Mouse (Mus musculus): ENCODE results near the gene Brwd3. TPM values are rescaled to one million over a fixed set of nuclear protein-coding genes. Genes with fewer than 3 reads are reported as not detected.

Brwd3 gene
- polyA plus RNA-seq, 1 experiment from 2014 or later = 1.6 TPM

DNA sequence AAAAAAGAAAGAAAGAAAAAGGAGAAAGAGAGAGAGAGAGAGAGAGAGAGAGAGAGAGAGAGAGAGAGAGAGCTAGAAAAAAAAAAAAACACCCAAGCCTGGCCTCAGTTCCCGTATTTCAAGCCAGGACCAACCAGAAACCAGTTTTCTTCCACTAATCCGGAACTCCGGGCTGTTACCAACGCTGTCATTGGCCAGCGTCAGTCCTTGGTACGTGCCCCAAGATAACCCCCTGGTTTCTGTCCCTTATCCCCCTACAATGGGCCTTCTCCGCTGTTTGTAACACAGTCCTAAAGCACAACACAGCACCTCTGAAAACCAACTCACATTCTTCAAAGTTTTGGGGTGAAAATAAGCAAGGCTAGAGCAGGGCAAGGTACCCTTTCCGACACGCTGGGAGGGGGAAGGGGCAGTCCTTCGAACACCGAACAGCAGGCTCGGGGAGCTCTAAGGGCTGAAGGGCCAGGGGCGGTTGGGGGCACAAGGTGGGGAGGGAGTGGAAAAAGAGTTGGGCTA lies 1.4 kb downstream of the Brwd3 start:
- 18% methylated on average over 13 of the region's 13 CpGs for WGBS
- no peaks in the 10 kb centered on the region for H3K36me3 ChIP-seq (ENCODE audit: control insufficient read depth, insufficient read depth)
- peak overlapping the region; percentile 58; the same call in 1 of the 2 replicates for H3K9ac ChIP-seq (ENCODE audit: low read depth, low read length)
- peak overlapping the region; percentile 79 for H3K27ac ChIP-seq (ENCODE audit: low read depth, low read length)
- H3K4me2 ChIP-seq (replicated peaks; ENCODE audit: low read depth) = peak overlapping the region; percentile 64
- H3K4me1 ChIP-seq (replicated peaks; ENCODE audit: control insufficient read depth, insufficient read depth, low read length) = no peaks in the 10 kb centered on the region
- no peaks in the 10 kb centered on the region for H3K9me3 ChIP-seq (ENCODE audit: control insufficient read depth)
- no peaks in the 10 kb centered on the region for H3K27me3 ChIP-seq (replicated peaks; ENCODE audit: control insufficient read depth, insufficient read depth, low read length)
- ATAC-seq = peak; percentile 72
- no peak for TF ChIP-seq CTCF (IDR thresholded peaks at IDR 0.05; ENCODE audit: low read depth)
- H3K4me3 ChIP-seq (ENCODE audit: low read depth, low read length) = peak overlapping the region; percentile 63

DNA sequence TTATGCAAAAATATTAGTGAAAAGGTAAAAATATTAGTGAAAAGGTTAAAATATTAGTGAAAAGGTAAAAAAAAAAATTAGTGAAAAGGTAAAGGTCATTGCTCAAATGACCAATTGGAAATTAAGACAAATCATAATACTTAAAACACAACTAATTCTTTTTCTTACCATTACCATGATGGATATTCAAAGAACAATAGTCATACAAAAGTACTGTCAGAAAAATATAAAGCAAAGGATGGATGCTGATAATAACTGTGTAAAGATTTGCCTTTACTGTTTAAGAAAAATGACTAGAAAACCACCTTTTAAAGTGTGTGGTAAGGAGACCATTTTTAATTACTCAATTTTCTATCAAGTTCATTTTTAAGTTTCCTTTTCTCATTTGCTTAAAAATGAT lies 2.9 kb downstream of the Brwd3 start:
- Histone ChIP-seq H3K9me3 (ENCODE audit: control insufficient read depth) (no peaks in the 10 kb centered on the region), H3K4me3 (ENCODE audit: low read depth, low read length) (no peak overlapping the region), H3K9ac (ENCODE audit: low read depth, low read length) (no peak overlapping the region), H3K27ac (ENCODE audit: low read depth, low read length) (no peak overlapping the region), H3K4me1 (replicated peaks; ENCODE audit: control insufficient read depth, insufficient read depth, low read length) (no peaks in the 10 kb centered on the region), H3K36me3 (ENCODE audit: control insufficient read depth, insufficient read depth) (no peaks in the 10 kb centered on the region), H3K27me3 (replicated peaks; ENCODE audit: control insufficient read depth, insufficient read depth, low read length) (no peaks in the 10 kb centered on the region), H3K4me2 (replicated peaks; ENCODE audit: low read depth) (no peak overlapping the region)
- ATAC-seq = no peak
- no peak for TF ChIP-seq CTCF (IDR thresholded peaks at IDR 0.05; ENCODE audit: low read depth)

DNA sequence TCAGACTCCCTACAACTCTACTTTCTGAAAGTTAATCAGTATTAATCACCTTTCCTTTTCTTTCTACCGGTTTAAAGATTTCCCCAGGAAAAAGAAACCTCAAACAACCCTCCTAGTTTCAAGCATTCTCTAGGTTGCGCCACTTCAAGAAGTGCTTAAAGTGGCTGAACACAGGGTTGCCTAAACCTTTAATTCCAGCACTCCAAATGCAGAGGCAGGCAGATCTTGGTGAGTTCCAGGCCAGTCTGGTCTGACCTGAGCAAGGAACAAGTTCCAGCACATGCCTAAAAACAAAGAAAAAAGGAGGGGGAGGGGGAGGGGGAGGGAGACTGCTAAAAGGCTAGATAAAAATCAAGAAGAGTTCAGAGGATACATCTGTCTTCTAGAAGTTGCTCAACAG lies 6.1 kb downstream of the Brwd3 start:
- no peak for TF ChIP-seq CTCF (IDR thresholded peaks at IDR 0.05; ENCODE audit: low read depth)
- Histone ChIP-seq H3K9me3 (ENCODE audit: control insufficient read depth) (no peaks in the 10 kb centered on the region), H3K9ac (ENCODE audit: low read depth, low read length) (no peak overlapping the region), H3K4me3 (ENCODE audit: low read depth, low read length) (no peak overlapping the region), H3K27me3 (replicated peaks; ENCODE audit: control insufficient read depth, insufficient read depth, low read length) (no peaks in the 10 kb centered on the region), H3K36me3 (ENCODE audit: control insufficient read depth, insufficient read depth) (no peaks in the 10 kb centered on the region), H3K4me1 (replicated peaks; ENCODE audit: control insufficient read depth, insufficient read depth, low read length) (no peaks in the 10 kb centered on the region), H3K27ac (ENCODE audit: low read depth, low read length) (no peak overlapping the region), H3K4me2 (replicated peaks; ENCODE audit: low read depth) (no peak overlapping the region)
- 56% methylated on average over 2 of the region's 2 CpGs for WGBS
- ATAC-seq = no peak

DNA sequence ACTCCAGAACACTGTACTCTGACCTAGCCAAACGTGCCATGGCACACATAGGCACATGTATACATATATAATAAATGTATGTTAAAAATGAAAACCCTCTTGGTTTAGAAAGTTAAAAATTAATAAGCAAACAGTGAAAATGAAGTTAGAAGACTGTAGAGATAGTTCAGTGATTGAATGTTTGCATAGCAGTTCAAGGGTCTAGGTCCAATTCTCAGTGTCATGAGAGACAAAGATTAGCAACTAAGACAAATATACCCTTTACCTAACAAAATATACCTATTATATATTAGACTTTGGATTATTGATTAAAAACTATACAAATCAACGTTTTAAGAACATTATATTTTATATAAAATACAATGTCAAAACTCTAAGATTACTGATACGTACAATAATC lies 36.9 kb downstream of the Brwd3 start:
- H3K27me3 ChIP-seq (replicated peaks; ENCODE audit: control insufficient read depth, insufficient read depth, low read length) = no peaks in the 10 kb centered on the region
- no peak overlapping the region for H3K4me3 ChIP-seq (ENCODE audit: low read depth, low read length)
- no peak for TF ChIP-seq CTCF (IDR thresholded peaks at IDR 0.05; ENCODE audit: low read depth)
- no peaks in the 10 kb centered on the region for H3K9me3 ChIP-seq (ENCODE audit: control insufficient read depth)
- H3K27ac ChIP-seq (ENCODE audit: low read depth, low read length) = no peak overlapping the region
- H3K4me1 ChIP-seq (replicated peaks; ENCODE audit: control insufficient read depth, insufficient read depth, low read length) = no peaks in the 10 kb centered on the region
- no peaks in the 10 kb centered on the region for H3K36me3 ChIP-seq (ENCODE audit: control insufficient read depth, insufficient read depth)
- 52% methylated on average over 3 of the region's 3 CpGs for WGBS
- no peak overlapping the region for H3K4me2 ChIP-seq (replicated peaks; ENCODE audit: low read depth)
- no peak overlapping the region for H3K9ac ChIP-seq (ENCODE audit: low read depth, low read length)
- ATAC-seq = 0 out of 2 replicates have a peak, but pooled peaks have one; percentile 36

DNA sequence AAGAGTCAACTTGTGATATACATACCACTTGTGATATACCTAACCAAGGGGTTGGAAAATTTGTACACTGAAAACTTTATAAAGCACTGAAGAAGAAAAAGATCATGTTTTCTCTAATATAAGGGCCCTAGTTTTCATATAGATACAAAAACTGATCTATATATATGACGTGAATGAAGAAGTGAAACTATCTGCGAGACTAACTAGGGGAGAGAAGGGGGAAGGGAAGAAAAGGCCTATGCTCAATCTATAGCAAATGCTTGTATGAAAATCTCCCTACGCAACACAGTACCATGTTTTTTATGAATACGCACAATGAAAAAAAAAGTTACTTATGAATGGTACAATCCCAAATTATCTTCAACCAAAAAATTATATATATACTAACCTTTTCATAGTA lies 50.4 kb downstream of the Brwd3 start:
- WGBS = 87% methylated on average over 4 of the region's 4 CpGs

DNA sequence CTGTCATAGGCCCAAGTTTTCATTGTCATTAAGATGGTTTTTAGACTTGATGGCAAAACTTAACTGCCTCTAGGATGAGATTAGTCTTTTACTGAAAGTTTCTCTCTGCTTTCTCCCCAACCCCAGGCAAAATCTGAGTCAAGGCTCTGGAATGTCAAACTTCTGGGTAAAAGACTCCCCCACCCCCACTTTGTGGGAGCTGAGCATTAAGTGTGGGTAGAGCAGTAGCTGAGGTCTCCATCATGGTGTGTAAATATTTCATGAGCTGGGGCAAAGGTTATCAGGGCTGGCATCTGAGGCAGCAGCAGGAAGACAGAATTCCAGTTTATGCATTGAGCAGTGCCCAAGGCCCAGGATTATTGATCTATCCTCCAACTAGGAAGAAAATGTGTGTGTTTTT lies 102.4 kb downstream of the Brwd3 start:
- no peak for ATAC-seq
- Histone ChIP-seq H3K4me3 (ENCODE audit: low read depth, low read length) (no peak overlapping the region), H3K4me2 (replicated peaks; ENCODE audit: low read depth) (no peak overlapping the region), H3K9me3 (ENCODE audit: control insufficient read depth) (no peaks in the 10 kb centered on the region), H3K9ac (ENCODE audit: low read depth, low read length) (no peak overlapping the region), H3K36me3 (ENCODE audit: control insufficient read depth, insufficient read depth) (no peaks in the 10 kb centered on the region), H3K4me1 (replicated peaks; ENCODE audit: control insufficient read depth, insufficient read depth, low read length) (no peaks in the 10 kb centered on the region), H3K27me3 (replicated peaks; ENCODE audit: control insufficient read depth, insufficient read depth, low read length) (no peaks in the 10 kb centered on the region), H3K27ac (ENCODE audit: low read depth, low read length) (no peak overlapping the region)
- TF ChIP-seq CTCF (IDR thresholded peaks at IDR 0.05; ENCODE audit: low read depth) = no peak

More for the DNA sequence above, 50.4 kb downstream of the Brwd3 start:
- H3K36me3 ChIP-seq (ENCODE audit: control insufficient read depth, insufficient read depth) = no peaks in the 10 kb centered on the region
- no peak overlapping the region for H3K4me2 ChIP-seq (replicated peaks; ENCODE audit: low read depth)
- H3K9ac ChIP-seq (ENCODE audit: low read depth, low read length) = no peak overlapping the region
- no peaks in the 10 kb centered on the region for H3K27me3 ChIP-seq (replicated peaks; ENCODE audit: control insufficient read depth, insufficient read depth, low read length)
- H3K4me3 ChIP-seq (ENCODE audit: low read depth, low read length) = no peak overlapping the region
- ATAC-seq = no peak
- no peaks in the 10 kb centered on the region for H3K9me3 ChIP-seq (ENCODE audit: control insufficient read depth)
- no peak for TF ChIP-seq CTCF (IDR thresholded peaks at IDR 0.05; ENCODE audit: low read depth)
- no peak overlapping the region for H3K27ac ChIP-seq (ENCODE audit: low read depth, low read length)
- no peaks in the 10 kb centered on the region for H3K4me1 ChIP-seq (replicated peaks; ENCODE audit: control insufficient read depth, insufficient read depth, low read length)

DNA sequence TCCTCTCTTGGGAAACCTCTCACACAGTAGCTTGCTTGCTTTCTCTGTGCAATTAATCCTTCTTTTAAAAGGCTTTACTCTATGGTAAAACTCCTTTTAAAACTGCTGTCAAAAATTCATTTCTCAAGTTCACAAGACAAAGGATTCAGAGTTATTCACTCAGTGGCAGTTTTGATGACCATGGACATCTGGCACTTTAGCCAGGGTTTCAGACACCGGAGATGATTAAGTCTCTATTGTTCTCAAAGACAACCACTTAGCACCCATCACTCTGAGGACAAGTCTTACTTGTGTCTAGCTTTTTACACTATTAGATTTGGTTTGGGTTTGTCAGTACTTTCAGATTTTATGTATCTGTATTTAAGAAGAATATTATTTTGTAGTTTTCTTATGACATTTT lies 104.6 kb downstream of the Brwd3 start:
- no peaks in the 10 kb centered on the region for H3K27me3 ChIP-seq (replicated peaks; ENCODE audit: control insufficient read depth, insufficient read depth, low read length)
- ATAC-seq = no peak
- no peak overlapping the region for H3K9ac ChIP-seq (ENCODE audit: low read depth, low read length)
- no peaks in the 10 kb centered on the region for H3K36me3 ChIP-seq (ENCODE audit: control insufficient read depth, insufficient read depth)
- H3K9me3 ChIP-seq (ENCODE audit: control insufficient read depth) = no peaks in the 10 kb centered on the region
- TF ChIP-seq CTCF (IDR thresholded peaks at IDR 0.05; ENCODE audit: low read depth) = no peak
- no peaks in the 10 kb centered on the region for H3K4me1 ChIP-seq (replicated peaks; ENCODE audit: control insufficient read depth, insufficient read depth, low read length)
- no peak overlapping the region for H3K4me2 ChIP-seq (replicated peaks; ENCODE audit: low read depth)
- H3K4me3 ChIP-seq (ENCODE audit: low read depth, low read length) = no peak overlapping the region
- no peak overlapping the region for H3K27ac ChIP-seq (ENCODE audit: low read depth, low read length)
- WGBS = 81% methylated on average over 1 of the region's 1 CpGs

Data from intestine, postnatal 0 days (tissue).